Mouse (Mus musculus) right cerebral cortex, postnatal 25 days (tissue): Measurements from ENCODE around the gene Rnf157.
"Not testable (repeated sequence)": the region's sequence is repeated elsewhere in the genome, so short reads cannot be mapped to it uniquely, and the experiment has no call there.

Experiments used
- DNase-seq: peaks from one replicate; pipeline ENCODE4 v3.0.0; 2022

Gene Rnf157

GRCm38 (mm10) chr11:116416196-116416943, 3.5 kb upstream of the Rnf157 start:
- DNase-seq = no peak

GRCm38 (mm10) chr11:116413631-116414022, 795 bp upstream of the Rnf157 start:
- DNase-seq = no peak

GRCm38 (mm10) chr11:116412028-116412827, 604 bp downstream of the Rnf157 start:
- peak; percentile 38 for DNase-seq

GRCm38 (mm10) chr11:116411582-116411981, 1.2 kb downstream of the Rnf157 start:
- DNase-seq = no peak

GRCm38 (mm10) chr11:116410415-116410814, 2.4 kb downstream of the Rnf157 start:
- DNase-seq = not testable (repeated sequence)

- DNase-seq = no peak
Measured at GRCm38 (mm10) chr11:116409008-116409407, 3.8 kb downstream of the Rnf157 start.

- DNase-seq = no peak
Measured at GRCm38 (mm10) chr11:116406231-116406728, 6.6 kb downstream of the Rnf157 start.

GRCm38 (mm10) chr11:116405601-116406000, 7.2 kb downstream of the Rnf157 start:
- DNase-seq = no peak

GRCm38 (mm10) chr11:116400560-116400959, 12.3 kb downstream of the Rnf157 start:
- DNase-seq = no peak

- DNase-seq = no peak
Measured at GRCm38 (mm10) chr11:116398348-116398677, 14.5 kb downstream of the Rnf157 start.

- DNase-seq = no peak
Measured at GRCm38 (mm10) chr11:116397517-116398347, 15.1 kb downstream of the Rnf157 start.

GRCm38 (mm10) chr11:116396934-116397330, 15.9 kb downstream of the Rnf157 start:
- DNase-seq = no peak

GRCm38 (mm10) chr11:116396276-116396933, 16.4 kb downstream of the Rnf157 start:
- no peak for DNase-seq

- DNase-seq = no peak
Measured at GRCm38 (mm10) chr11:116394769-116395168, 18.1 kb downstream of the Rnf157 start.

- DNase-seq = no peak
Measured at GRCm38 (mm10) chr11:116388841-116389480, 23.9 kb downstream of the Rnf157 start.

GRCm38 (mm10) chr11:116387086-116388071, 25.5 kb downstream of the Rnf157 start:
- DNase-seq = no peak

GRCm38 (mm10) chr11:116385999-116386398, 26.8 kb downstream of the Rnf157 start:
- no peak for DNase-seq

GRCm38 (mm10) chr11:116384171-116384570, 28.7 kb downstream of the Rnf157 start:
- no peak for DNase-seq

- DNase-seq = not testable (repeated sequence)
Measured at GRCm38 (mm10) chr11:116383070-116383469, 29.8 kb downstream of the Rnf157 start.

GRCm38 (mm10) chr11:116380767-116381166, 32.1 kb downstream of the Rnf157 start:
- no peak for DNase-seq

GRCm38 (mm10) chr11:116379530-116379929, 33.3 kb downstream of the Rnf157 start:
- DNase-seq = no peak
